Mouse (Mus musculus) NIH3T3 (cell line): ENCODE data around the gene Defb45.

ENCODE experiments used
- DNase-seq: peaks from one replicate; pipeline ENCODE4 v3.0.0-alpha.2; 2012; ENCODE audit warnings: low read depth

Gene Defb45

DNA sequence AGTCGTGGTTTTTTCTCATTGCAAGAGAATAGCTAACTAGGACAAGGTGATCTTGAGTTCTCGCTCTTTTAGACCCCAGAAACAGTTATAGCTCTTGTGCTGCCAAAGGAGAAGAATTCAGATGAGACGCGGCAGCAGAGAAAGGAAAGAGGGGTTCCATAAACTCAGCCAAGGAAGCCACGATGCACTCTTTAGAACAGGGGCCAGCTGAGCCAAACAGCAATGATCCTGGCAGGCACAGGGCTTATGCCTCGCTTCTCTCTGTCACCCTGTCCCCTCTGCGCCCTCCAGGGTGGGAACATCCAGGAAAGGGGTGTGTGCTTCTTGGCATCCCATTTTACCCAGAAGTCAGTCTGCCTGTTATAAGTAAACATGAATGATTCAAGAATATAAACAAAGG, at the start of gene Defb45:
Gene Defb45 (minus strand): TSS at position 101 of the 400 bp plus-strand sequence.
- DNase-seq, result no peak

DNA sequence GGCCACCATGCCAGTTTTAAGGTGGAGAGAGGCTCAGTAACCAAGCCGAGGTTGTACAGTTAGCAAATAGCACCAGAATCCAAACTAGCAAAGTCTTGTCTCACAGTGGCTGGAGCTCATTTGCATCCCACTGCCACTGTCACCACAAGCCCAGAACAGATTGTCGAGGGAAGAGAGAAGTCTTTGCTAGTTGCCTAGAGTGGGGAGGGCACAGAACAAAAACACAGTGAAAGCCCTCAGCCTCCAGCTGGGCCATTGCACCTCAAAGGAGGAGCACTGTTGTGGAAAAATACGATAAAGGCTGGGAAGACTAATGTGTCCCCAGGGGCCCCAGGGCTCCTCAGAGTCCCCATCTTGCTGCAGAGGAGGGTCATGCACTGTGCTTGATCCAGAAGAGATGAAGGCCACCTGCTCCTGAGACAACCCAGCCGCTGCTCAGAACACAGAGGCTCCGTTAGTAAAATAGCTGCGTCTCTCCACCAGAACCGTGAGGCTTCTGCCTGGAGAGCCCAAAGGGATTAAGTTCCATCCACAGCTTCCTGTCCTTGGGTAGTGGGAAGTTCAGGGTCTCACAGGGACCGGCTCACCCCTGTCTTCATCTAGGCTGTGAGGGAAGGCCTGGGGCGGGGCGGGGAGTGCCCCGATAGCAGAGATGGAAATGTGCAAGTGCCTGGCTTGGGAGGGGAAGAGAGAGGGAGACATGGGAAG, 40.4 kb upstream of the Defb45 start:
- no peak for DNase-seq

DNA sequence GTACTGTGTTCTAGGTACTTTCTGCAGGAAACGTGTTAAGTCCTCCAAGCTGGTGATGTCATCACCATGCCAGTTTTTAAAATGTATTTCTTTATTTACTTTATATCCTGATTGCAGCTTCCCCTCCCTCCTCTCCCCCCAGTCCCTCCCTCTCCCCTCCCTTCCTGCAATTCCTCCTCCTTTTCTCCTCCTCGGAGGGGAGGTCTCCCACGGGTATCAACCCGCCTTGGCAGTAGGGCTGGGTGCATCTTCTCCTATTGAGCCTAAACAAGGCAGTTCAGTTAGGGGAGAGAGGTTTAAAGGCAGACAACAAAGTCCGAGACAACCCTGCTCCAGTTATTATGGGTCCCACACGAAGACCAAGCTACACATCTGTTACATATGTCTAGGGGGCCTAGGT, 39.7 kb upstream of the Defb45 start:
- no peak for DNase-seq

DNA sequence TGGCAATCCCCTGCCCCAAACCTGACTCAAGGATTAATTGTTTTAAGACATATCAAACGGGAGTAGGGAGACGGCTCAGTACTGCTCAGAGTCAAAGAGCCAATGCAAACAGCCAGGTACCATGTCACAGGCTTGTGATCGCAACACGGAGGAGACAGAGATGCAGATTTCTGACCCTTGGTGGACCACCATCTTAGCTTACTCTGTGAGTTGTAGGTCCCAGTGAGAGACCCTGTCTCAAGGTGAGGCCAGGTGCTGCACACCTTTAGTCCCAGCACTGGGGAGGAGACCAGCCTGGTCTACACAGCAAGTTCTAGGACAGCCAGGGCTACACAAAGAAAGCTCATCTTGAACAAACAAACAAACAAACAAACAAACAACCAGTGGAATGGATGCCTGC, 38.2 kb upstream of the Defb45 start:
- no peak for DNase-seq

DNA sequence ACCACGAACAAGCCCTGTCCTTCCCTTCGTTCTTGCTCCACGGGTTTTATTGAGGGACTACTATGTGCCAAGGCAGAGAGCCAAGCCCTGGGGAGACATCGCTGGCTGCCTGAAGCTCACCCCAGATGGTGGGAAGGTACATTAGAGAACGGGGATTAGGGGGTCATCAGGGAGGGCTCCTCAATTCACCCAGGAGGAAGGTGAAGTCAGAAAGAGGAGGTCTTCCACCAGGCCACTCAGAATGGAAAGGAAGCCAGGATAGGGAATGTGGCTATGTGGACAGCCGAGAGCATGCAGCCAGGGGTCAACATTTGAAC, 37.8 kb upstream of the Defb45 start:
- DNase-seq, result no peak

DNA sequence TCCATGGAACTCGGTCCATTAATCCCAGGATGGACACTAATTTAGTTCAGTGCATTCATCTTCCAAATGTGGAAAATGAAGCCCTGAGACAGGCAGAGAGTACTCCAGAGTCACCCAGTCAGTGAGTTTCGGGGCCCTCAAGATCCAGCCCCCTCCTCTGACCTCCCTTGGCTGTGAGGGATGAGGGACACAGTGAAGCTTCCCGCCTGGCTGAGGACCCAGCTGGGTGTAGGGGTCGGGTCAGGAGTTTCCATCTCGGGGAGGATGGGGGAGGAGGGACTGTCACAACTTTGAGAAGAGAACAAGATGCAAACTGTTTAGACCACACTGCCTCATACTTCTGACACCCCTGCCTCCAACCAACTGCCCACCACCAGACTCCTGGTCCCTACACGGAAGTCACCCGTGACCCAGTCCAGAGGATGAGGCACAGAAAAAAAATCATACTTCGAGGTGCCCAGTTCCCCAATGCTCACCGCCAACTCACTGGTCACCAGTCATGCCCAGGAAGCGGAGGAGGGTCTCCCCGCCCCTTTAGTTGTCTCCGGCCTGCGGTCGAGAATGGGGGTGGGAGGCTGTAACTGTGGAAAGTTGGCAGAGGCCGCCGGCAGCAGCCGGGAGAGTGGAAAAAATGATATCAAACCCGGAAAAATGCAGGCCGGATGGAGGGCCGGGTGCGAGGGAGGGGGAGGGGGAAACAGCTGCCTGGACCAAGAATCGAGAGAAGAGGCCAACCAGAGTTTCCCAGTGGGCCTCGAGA, 37.2 kb upstream of the Defb45 start:
- no peak for DNase-seq

DNA sequence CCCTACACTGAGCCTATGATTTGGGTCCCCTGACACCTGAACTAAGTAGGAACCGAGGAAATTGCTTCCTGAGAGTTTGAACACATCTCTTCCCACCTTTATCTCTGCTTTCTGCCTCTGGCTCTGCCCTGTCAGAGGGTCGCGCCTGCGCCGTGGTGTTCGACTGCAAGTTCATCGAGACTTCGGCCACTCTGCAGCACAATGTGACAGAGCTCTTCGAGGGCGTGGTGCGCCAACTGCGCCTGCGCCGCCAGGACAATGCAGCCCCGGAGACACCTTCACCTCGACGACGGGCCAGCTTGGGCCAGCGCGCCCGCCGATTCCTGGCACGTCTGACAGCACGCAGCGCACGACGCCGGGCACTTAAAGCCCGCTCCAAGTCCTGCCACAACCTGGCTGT, 35.1 kb upstream of the Defb45 start:
- DNase-seq, result no peak

DNA sequence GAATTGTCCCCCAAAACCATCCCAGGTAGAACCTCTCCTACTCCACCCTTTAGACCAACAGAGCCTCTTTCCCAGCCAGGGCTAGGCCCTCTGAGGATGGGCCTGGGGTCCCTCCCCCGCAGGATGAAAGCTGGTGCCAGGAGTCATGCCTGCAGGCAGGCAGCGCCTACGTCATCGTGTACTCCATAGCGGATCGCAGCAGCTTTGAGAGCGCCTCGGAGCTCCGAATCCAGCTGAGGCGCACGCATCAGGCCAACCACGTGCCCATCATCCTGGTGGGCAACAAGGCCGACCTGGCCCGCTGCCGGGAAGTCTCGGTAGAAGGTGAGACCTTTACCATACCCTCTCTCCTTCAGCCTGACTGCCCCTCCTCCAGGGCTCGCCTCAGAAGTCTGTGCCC, 34.1 kb upstream of the Defb45 start:
- DNase-seq, result no peak

DNA sequence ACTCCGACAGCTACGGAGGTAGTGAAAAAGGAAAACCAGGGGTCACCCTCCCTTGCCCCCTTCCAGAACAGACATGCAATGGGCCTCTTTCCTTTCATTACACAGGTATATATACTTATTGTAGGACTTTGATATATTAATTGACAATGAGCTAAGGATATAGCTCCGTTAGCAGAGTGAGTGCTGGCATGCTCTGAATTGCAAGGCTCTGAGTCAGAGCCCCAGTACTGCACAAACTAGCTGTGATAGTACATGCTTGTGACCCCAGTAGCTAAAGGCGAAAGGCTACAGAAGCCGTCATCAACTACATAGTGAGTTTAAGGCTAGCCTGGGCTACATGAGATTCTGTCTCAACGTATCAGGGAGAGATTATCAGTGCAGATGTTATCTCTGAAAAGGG, 30.7 kb upstream of the Defb45 start:
- DNase-seq, result peak; percentile 45

DNA sequence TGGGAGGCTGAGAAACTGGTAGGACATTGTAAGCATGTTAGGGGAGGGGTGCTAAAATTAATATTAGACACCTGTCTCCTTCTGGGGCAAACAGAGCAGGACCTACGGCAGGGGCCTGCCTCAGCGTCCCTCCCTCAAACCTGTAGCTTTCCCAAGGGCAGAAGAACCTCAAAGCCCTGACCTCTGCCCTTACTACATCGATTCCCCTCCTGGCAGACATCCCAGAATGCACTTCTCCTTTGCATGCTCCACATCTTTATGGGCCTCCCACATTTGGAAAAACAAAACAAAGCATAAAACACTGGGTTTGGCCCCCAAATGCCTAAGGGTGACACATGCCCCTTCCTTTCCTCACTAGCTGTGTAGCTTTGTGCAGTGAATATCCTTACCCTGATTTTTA, 30.0 kb upstream of the Defb45 start:
- no peak for DNase-seq

DNA sequence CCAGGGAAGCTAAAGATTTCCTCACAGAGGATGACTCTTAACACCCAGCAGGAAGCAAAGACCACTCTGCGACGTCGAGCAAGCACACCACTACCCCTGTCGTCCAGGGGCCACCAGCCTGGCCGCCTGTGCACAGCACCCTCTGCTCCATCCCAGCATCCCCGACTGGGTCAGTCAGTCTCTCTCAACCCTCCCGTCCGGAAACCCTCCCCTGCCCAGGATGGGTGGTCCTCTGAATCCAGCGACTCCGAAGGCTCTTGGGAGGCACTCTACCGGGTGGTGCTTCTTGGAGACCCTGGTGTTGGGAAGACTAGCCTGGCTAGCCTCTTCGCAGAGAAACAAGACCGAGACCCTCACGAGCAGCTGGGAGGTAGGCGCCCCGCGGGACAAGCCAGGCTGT, 28.9 kb upstream of the Defb45 start:
- no peak for DNase-seq

DNA sequence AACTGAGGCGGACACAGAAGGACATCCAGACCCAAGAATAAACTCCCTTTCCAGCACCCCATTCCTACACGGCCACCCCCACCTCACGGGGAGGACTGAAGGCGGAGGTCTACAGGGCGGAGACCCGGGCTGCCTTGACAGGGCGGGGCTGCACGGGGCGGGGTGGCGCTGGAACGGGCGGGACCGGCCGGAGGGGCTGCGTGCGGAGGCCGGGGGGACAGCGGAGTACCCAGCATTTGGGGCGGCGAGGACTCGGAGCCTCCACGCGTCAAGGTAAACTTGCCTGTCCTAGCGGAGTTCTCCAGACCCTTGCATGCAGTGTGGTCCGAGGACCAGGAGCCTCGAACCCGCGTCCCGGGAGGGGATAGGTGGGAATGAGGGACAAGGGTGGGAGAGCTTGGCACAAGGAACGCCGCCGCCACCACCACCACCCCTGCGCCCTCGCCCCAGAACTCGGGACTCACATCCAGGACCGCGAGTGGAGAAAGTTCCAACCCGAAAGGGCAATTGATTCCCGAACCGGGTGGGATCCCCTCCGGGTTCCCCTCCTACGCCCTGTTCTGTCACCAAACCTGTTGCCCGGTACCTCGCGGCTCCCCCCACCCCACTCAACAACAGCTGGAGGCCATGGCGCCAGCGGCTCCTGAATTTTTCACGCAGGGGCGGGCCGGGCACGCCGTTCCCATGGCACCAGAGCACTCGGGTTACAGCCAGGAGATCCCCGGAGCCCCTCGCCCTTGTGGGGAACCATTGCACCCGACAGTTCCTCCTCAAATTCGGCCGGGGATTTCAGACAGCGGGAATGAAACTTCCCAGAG, 27.8 kb upstream of the Defb45 start, which contains the start of gene Rem1:
Gene Rem1 (plus strand): TSS at position 178 of the 818 bp plus-strand sequence.
- no peak for DNase-seq

DNA sequence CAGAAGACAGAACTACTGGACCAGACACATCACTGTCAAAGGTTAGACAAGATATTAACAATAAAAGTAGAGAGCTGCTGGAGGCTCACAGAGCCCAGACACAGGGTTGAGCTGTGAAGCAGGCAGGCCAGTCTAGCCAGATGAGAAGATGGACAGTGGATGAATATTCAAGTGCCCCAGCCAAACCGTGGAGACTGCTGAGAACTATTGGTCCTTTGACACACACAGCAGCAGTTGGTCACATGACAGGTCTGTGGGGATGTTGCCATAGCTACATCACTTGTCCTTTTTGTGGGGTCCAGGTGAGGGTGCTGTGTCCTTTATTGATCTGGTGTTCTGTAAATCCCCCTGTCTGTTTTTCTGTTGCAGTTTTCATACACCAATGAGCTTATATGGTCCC, 26.1 kb upstream of the Defb45 start:
- no peak for DNase-seq

DNA sequence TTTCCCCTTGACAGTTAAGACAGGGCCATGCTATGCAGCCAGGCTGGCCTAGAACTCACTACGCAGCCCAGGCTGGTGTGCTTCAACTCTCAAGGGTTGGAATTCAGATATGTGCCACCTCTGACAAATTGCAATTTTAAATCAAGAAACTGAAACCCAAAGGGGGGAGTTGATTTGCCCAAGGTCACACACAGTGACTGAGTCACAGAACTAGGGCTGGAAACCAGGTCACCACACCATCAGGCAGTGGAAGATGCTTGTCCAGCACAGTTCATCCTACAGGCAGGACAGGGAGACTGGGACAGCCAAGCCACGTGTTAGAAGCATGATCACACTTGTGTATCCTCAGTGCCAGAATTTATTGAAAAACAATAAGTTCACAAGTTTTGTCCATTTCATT, 25.4 kb upstream of the Defb45 start:
- no peak for DNase-seq

DNA sequence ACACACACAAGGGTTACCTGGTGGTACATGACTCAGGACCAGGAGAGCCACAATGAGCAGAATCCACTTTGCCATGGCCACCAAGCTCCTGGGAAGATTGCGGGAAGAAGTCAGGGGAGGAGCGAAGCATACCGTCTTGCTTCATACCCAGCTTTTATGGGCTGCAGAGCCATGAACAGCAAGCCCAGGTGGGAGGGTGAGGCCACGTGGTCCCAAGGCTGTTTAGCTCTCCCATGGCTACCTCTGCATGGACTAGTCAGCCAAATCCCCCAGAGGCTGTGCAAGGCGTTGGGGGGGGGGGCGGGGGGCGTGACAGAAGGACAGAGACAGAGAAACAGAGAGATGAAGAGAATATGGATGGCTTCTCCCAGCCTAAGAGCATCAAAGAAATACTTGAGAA, 23.8 kb upstream of the Defb45 start, which contains the start of gene Defb25:
Gene Defb25 (minus strand): TSS at position 101 of the 400 bp plus-strand sequence.
- no peak for DNase-seq

DNA sequence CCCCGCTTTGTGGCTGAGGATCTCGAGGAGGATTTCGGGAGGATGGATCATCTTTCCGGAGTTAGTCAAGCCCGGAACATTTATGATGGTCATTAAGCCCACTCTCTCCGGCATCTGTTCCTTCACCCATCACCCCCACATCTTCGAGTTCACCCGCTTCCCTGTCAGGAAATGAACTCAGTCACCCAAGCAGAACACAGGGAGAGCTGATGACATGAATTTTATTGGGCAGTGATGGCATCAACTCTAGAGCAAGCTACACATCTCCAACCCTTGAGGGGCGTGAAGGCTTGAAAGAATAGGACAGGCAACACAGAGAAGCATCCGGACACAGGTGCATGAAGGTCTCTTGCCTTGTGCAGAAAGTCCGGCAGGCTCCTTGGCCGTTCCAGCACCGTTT, 23.0 kb upstream of the Defb45 start:
- no peak for DNase-seq

DNA sequence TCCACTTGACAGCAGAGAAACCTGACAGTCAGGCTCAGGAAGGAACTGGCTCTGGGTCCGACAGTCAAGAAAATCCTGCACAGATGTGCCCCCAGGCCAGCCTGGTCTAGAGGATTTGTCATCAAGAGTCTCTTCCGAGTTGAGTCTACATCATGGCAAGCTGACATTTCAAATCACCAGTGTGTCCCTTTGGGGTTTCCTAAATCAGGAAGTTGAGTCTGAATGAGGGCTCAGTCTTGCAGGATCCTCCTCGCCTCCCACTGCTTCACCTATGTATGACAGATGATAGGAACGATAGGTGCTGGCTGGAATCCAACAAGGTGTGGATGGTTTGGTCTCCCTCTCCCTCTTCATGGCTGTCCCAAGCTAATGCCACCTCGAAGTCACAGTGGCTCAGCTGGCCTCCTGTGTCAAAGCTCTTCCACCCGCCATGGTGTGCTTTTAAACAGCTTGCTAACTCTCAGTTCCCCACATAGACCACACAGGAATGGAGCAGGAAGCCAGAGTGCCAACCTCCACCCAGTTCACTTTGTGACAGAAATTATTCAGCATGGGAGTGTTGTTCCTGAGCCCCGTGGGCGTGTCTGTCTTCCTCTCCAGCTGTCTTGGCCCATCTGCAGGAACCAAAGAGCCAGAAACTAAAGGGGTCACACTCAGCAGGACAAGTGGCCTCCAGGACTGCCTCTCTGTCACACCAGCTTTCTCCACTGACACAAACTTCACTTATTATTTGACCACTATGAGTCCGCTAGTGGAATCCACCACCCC, 21.4 kb upstream of the Defb45 start:
- DNase-seq, result no peak

DNA sequence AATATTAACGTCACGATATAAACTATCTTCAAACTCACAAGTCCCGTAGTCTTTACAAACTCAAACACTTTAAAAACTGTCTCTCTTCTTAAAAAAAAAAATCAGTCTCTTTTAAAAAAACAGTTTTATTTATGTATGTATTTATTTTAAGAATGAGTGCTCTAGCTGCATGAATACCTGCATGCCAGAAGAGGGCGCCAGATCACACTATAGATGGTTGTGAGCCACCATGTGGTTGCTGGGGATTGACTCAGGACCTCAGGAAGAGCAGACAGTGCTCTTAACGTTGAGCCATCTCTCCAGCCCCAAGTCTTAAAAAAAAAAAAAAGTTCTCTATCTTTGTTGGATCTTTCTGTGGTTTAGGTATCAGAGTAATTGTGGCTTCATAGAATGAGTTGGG, 18.2 kb upstream of the Defb45 start:
- DNase-seq, result peak; percentile 54

DNA sequence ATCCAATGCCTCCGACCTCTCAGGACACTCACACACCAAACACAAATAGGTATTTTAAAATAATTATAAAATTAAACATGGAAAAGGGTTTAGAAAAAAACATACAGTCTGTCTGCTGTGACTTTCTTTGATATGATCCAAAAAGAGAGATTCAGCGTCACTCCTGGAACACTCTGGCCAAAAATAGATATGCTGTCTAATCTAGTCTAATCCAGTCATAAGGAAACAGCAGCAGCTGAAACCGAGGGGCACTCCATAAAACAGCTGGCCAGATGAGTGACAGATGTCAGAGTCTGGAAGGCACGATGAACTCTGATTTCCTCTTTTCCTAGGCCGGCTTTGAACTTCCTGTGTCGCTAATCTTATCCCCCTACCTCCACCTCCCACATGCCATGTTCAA, 17.3 kb upstream of the Defb45 start:
- DNase-seq, result no peak

DNA sequence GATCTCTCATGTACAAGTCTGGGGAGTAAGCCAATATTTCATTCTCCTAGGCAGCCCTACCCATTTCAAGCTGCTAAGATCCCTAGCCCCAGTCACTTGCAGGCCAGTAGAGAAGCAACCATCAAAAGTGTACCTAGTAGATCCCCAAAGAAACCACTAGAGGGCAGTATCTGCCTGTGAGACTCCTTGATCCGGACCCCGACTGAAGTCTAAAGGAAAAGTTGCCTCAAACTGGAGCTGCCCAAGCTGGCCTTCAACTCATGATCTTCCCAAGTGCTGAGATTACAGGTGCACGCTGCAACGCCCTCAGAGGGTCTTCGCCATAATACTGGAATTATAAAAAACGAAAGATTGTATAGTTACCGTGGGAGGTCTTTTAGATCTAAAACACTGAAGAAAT, 16.4 kb upstream of the Defb45 start:
- DNase-seq, result peak; percentile 91

DNA sequence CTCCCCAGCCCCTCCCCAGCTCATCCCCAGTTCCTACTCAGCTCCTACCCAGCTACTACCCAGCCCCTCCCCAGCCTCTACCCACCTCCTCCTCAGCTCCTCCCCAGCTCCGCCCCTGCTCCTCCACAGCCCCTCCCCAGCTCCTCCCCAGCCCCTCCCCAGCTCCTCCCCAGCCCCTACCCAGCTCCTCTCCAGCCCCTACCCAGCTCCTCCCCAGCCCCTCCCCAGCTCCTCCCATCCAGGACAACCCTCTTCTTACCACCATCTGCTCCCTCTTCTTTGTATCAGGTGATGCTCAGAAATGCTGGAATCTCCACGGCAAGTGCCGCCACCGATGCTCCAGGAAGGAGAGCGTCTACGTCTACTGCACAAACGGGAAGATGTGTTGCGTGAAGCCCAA, 13.0 kb upstream of the Defb45 start:
- DNase-seq, result no peak

DNA sequence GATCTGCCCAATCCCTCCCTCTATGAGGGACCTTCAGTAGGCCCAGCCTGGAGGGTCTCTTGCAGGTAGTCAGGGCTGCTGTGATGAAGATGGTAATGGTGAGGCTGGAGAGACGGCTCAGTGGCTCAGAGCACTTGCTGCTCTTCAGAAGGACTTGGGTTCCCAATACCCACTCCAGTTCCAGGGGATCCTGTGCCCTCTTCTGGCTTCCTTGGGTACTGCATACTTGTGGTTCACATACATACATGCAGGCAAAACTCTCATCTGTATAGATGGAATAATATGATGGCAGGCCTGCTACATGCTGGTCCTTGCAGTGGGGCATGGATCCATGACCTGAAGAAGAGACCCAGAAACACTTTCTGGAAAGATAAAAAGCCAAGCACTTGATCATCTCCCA, 9.5 kb upstream of the Defb45 start:
- no peak for DNase-seq
